Mouse (Mus musculus) brain, embryonic 14.5 days (tissue): ENCODE results near the gene Pax8.
A peak's percentile ranks its signal among the peaks of the same experiment; 100 is the strongest.

Experiments used
- CTCF ChIP-seq: fragments of 200-500 bp; IDR thresholded peaks from 2 replicates; pipeline ENCODE4 v1.5.1; 2012; ENCODE audit warnings: inconsistent platforms, mild to moderate bottlenecking, moderate library complexity, borderline replicate concordance; ENCODE audit not compliant: insufficient read depth, insufficient read length; ENCODE audit errors: extremely low read depth
- POLR2A ChIP-seq: fragments of 200-500 bp; IDR thresholded peaks from 2 replicates; pipeline ENCODE4 v1.6.1; 2012; ENCODE audit warnings: mild to moderate bottlenecking, inconsistent platforms, borderline replicate concordance; ENCODE audit not compliant: poor library complexity, insufficient read depth, insufficient read length, severe bottlenecking; ENCODE audit errors: extremely low read depth

DNA sequence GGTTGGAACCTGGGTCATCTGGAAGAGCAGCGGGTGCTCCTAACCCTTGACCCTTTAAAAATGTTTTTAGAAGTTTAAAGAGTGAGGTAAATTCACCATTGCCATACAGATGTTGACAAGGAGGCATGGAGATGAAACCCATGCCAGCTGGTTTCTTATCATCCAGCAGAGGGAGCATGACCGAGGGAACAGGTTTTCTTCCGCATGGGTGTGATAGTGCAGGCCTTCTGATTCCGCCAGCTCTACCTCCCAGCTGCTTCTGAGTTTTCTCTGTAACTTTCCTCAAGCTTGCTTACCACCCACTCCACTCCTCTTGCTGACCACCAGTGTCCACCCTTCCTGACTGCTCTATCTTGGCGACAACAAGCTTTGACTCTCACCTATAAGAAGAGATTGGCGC lies 15.2 kb upstream of the Pax8 start:
- TF ChIP-seq CTCF = peak; percentile 54; the same call in 1 of the 2 replicates
- TF ChIP-seq POLR2A = no peak
